Mouse (Mus musculus): ENCODE results near the gene Map3k14. TPM values are rescaled to one million over a fixed set of nuclear protein-coding genes. Genes with fewer than 3 reads are reported as not detected.
A peak's percentile ranks its signal among the peaks of the same experiment; 100 is the strongest.

Gene Map3k14
- 4.8 and 5.4 TPM in 2 replicates for polyA plus RNA-seq (2015; fragmentation: Nextera tagmentation; extraction: Ambion mirVana)

GRCm38 (mm10) chr11:103267346-103268219 lies at the start of gene Map3k14:
TSS of gene Map3k14 (minus strand) at chr11:103267472.
- Histone ChIP-seq H3K4me1 (peaks cover 57% of the 10 kb centered on the region), H3K36me3 (no peaks in the 10 kb centered on the region), H3K27ac (peak within 1 kb of the TSS; percentile 92), H3K27me3 (no peaks in the 10 kb centered on the region), H3K9ac (peak within 1 kb of the TSS; percentile 83), H3K4me2 (replicated peaks) (peak within 1 kb of the TSS; percentile 84), H3K4me3 (peak within 1 kb of the TSS; percentile 69), H3K9me3 (no peaks in the 10 kb centered on the region)
- under 1% methylated on average over 53 of the region's 55 CpGs for WGBS
- ATAC-seq (ENCODE audit: low FRiP score, low read depth), result peak; percentile 98

- no peaks in the 10 kb centered on the region for H3K9me3 ChIP-seq
These were observed 48.1 kb upstream of the Map3k14 start for GRCm38 (mm10) chr11:103315379-103315778.

GRCm38 (mm10) chr11:103314736-103315374 lies 47.6 kb upstream of the Map3k14 start:
- Histone ChIP-seq H3K36me3 (no peaks in the 10 kb centered on the region), H3K27ac (no peak overlapping the region), H3K27me3 (no peaks in the 10 kb centered on the region), H3K4me2 (replicated peaks) (no peak overlapping the region), H3K4me3 (no peak overlapping the region), H3K9me3 (no peaks in the 10 kb centered on the region), H3K9ac (no peak overlapping the region), H3K4me1 (peaks cover 18% of the 10 kb centered on the region)
- no peak for ATAC-seq (ENCODE audit: low FRiP score, low read depth)
- WGBS, result 73% methylated on average over 10 of the region's 10 CpGs

More at GRCm38 (mm10) chr11:103315379-103315778, 48.1 kb upstream of the Map3k14 start:
- H3K4me1 ChIP-seq, result peaks cover 23% of the 10 kb centered on the region
- H3K27me3 ChIP-seq, result no peaks in the 10 kb centered on the region
- H3K4me2 ChIP-seq (replicated peaks), result no peak overlapping the region
- no peak overlapping the region for H3K9ac ChIP-seq
- 83% methylated on average over 5 of the region's 5 CpGs for WGBS
- no peak overlapping the region for H3K4me3 ChIP-seq
- ATAC-seq (ENCODE audit: low FRiP score, low read depth), result no peak
- H3K27ac ChIP-seq, result no peak overlapping the region
- no peaks in the 10 kb centered on the region for H3K36me3 ChIP-seq

GRCm38 (mm10) chr11:103313542-103313941 lies 46.3 kb upstream of the Map3k14 start:
- no peak for ATAC-seq (ENCODE audit: low FRiP score, low read depth)
- 84% methylated on average over 6 of the region's 6 CpGs for WGBS

GRCm38 (mm10) chr11:103312655-103313255 lies 45.5 kb upstream of the Map3k14 start:
- Histone ChIP-seq H3K9ac (no peak overlapping the region), H3K27ac (peak overlapping the region; percentile 48; the same call in 1 of the 2 replicates), H3K4me2 (replicated peaks) (peak overlapping the region; percentile 68), H3K36me3 (no peaks in the 10 kb centered on the region), H3K4me3 (no peak overlapping the region), H3K27me3 (no peaks in the 10 kb centered on the region), H3K4me1 (peaks cover 20% of the 10 kb centered on the region), H3K9me3 (no peaks in the 10 kb centered on the region)
- 68% methylated on average over 8 of the region's 8 CpGs for WGBS
- ATAC-seq (ENCODE audit: low FRiP score, low read depth), result no peak

More at GRCm38 (mm10) chr11:103313542-103313941, 46.3 kb upstream of the Map3k14 start:
- H3K36me3 ChIP-seq, result no peaks in the 10 kb centered on the region
- H3K27me3 ChIP-seq, result no peaks in the 10 kb centered on the region
- H3K9ac ChIP-seq, result no peak overlapping the region
- H3K4me1 ChIP-seq, result peaks cover 18% of the 10 kb centered on the region
- H3K4me2 ChIP-seq (replicated peaks), result no peak overlapping the region
- H3K9me3 ChIP-seq, result no peaks in the 10 kb centered on the region
- H3K27ac ChIP-seq, result no peak overlapping the region
- no peak overlapping the region for H3K4me3 ChIP-seq

- ATAC-seq (ENCODE audit: low FRiP score, low read depth), result peak; percentile 85
- WGBS, result under 1% methylated on average over 30 of the region's 30 CpGs
- Histone ChIP-seq H3K4me3 (peak overlapping the region; percentile 39), H3K4me2 (replicated peaks) (peak overlapping the region; percentile 68), H3K4me1 (peaks cover 20% of the 10 kb centered on the region), H3K27me3 (no peaks in the 10 kb centered on the region), H3K9me3 (no peaks in the 10 kb centered on the region), H3K27ac (peak overlapping the region; percentile 84), H3K36me3 (no peaks in the 10 kb centered on the region), H3K9ac (peak overlapping the region; percentile 63)
These were observed 44.8 kb upstream of the Map3k14 start for GRCm38 (mm10) chr11:103311960-103312611.

- H3K4me2 ChIP-seq (replicated peaks), result no peak overlapping the region
- ATAC-seq (ENCODE audit: low FRiP score, low read depth), result no peak
- no peak overlapping the region for H3K27ac ChIP-seq
- H3K4me3 ChIP-seq, result no peak overlapping the region
- H3K9me3 ChIP-seq, result no peaks in the 10 kb centered on the region
- H3K9ac ChIP-seq, result no peak overlapping the region
- WGBS, result 77% methylated on average over 10 of the region's 10 CpGs
- H3K4me1 ChIP-seq, result peaks cover 25% of the 10 kb centered on the region
- H3K36me3 ChIP-seq, result no peaks in the 10 kb centered on the region
- no peaks in the 10 kb centered on the region for H3K27me3 ChIP-seq
These were observed 42.8 kb upstream of the Map3k14 start for GRCm38 (mm10) chr11:103309956-103310574.

GRCm38 (mm10) chr11:103307910-103308309 lies 40.6 kb upstream of the Map3k14 start:
- Histone ChIP-seq H3K9me3 (no peaks in the 10 kb centered on the region), H3K27ac (no peak overlapping the region), H3K4me1 (peaks cover 24% of the 10 kb centered on the region), H3K4me3 (no peak overlapping the region), H3K4me2 (replicated peaks) (no peak overlapping the region), H3K36me3 (no peaks in the 10 kb centered on the region), H3K27me3 (no peaks in the 10 kb centered on the region), H3K9ac (no peak overlapping the region)
- 57% methylated on average over 8 of the region's 8 CpGs for WGBS
- no peak for ATAC-seq (ENCODE audit: low FRiP score, low read depth)

GRCm38 (mm10) chr11:103304525-103304924 lies 37.3 kb upstream of the Map3k14 start:
- Histone ChIP-seq H3K4me2 (replicated peaks) (no peak overlapping the region), H3K27ac (no peak overlapping the region), H3K27me3 (no peaks in the 10 kb centered on the region), H3K36me3 (no peaks in the 10 kb centered on the region), H3K9ac (no peak overlapping the region), H3K4me1 (peaks cover 7% of the 10 kb centered on the region), H3K4me3 (no peak overlapping the region), H3K9me3 (no peaks in the 10 kb centered on the region)
- 86% methylated on average over 9 of the region's 9 CpGs for WGBS
- ATAC-seq (ENCODE audit: low FRiP score, low read depth), result no peak

GRCm38 (mm10) chr11:103294772-103295171 lies 27.5 kb upstream of the Map3k14 start:
- ATAC-seq (ENCODE audit: low FRiP score, low read depth), result no peak
- Histone ChIP-seq H3K9me3 (no peaks in the 10 kb centered on the region), H3K27ac (no peak overlapping the region), H3K36me3 (no peaks in the 10 kb centered on the region), H3K4me3 (no peak overlapping the region), H3K4me2 (replicated peaks) (no peak overlapping the region), H3K27me3 (no peaks in the 10 kb centered on the region), H3K4me1 (peaks cover 23% of the 10 kb centered on the region), H3K9ac (no peak overlapping the region)
- 85% methylated on average over 7 of the region's 7 CpGs for WGBS

- Histone ChIP-seq H3K4me1 (peaks cover 27% of the 10 kb centered on the region), H3K9ac (no peak overlapping the region), H3K4me2 (replicated peaks) (no peak overlapping the region), H3K36me3 (no peaks in the 10 kb centered on the region), H3K27ac (peak overlapping the region; percentile 1; the same call in 1 of the 2 replicates), H3K9me3 (no peaks in the 10 kb centered on the region), H3K4me3 (no peak overlapping the region), H3K27me3 (no peaks in the 10 kb centered on the region)
- 68% methylated on average over 6 of the region's 6 CpGs for WGBS
- no peak for ATAC-seq (ENCODE audit: low FRiP score, low read depth)
These were observed 26.8 kb upstream of the Map3k14 start for GRCm38 (mm10) chr11:103294066-103294465.
